Mouse (Mus musculus) myocyte (in vitro differentiated cells): Measurements from ENCODE around the gene Dennd5b. TPM values are rescaled to one million over a fixed set of nuclear protein-coding genes. Genes with fewer than 3 reads are reported as not detected.
A peak's percentile ranks its signal among the peaks of the same experiment; 100 is the strongest.

Experiments
- H3K27me3 ChIP-seq: one replicate; pipeline ENCODE4 v1.6.1; 2011; ENCODE audit not compliant: control insufficient read depth, insufficient read depth, insufficient read length
- H3K36me3 ChIP-seq: one replicate; pipeline ENCODE4 v1.6.1; 2011; ENCODE audit not compliant: control insufficient read depth, insufficient read depth
- H3K4me2 ChIP-seq: one replicate; pipeline ENCODE4 v1.6.1; 2011; ENCODE audit warnings: low read depth, control low read depth
- H3K4me3 ChIP-seq: one replicate; pipeline ENCODE4 v1.5.1; 2011; ENCODE audit warnings: mild to moderate bottlenecking, control low read depth, moderate library complexity
- H3K79me2 ChIP-seq: one replicate; pipeline ENCODE4 v1.6.1; 2011; ENCODE audit not compliant: control insufficient read depth, insufficient read depth
- H3ac ChIP-seq: one replicate; pipeline ENCODE4 v1.6.1; 2011; ENCODE audit not compliant: control insufficient read depth, insufficient read length
- CEBPB ChIP-seq: IDR thresholded peaks from 2 replicates; pipeline ENCODE4 v1.6.1; 2011; ENCODE audit warnings: mild to moderate bottlenecking, moderate library complexity; ENCODE audit not compliant: poor library complexity, insufficient read depth, severe bottlenecking
- E2F4 ChIP-seq: IDR thresholded peaks from one replicate; pipeline ENCODE4 v1.6.1; 2011; ENCODE audit warnings: mild to moderate bottlenecking, control low read depth, moderate library complexity; ENCODE audit not compliant: insufficient read depth
- MAX ChIP-seq: IDR thresholded peaks from one replicate; pipeline ENCODE4 v1.6.1; 2011; ENCODE audit warnings: low read depth, mild to moderate bottlenecking, control low read depth
- MYOD1 ChIP-seq, 3 experiments: IDR thresholded peaks; one replicate each; pipeline ENCODE4 v1.6.1; 2011; ENCODE audit warnings: control low read depth in 2 of 3, low read depth in 2 of 3, mild to moderate bottlenecking in 2 of 3, moderate library complexity in 1 of 3; ENCODE audit not compliant: insufficient read length in 2 of 3, control insufficient read depth in 1 of 3
- MYOG ChIP-seq, 3 experiments: IDR thresholded peaks; one replicate each; pipeline ENCODE4 v1.6.1; 2011; ENCODE audit warnings: control low read depth in 2 of 3, low read depth in 2 of 3, mild to moderate bottlenecking in 2 of 3; ENCODE audit not compliant: insufficient read length in 2 of 3, control insufficient read depth in 1 of 3, insufficient read depth in 1 of 3
- POLR2A ChIP-seq: IDR thresholded peaks from one replicate; pipeline ENCODE4 v1.6.1; 2011; ENCODE audit warnings: low read depth, mild to moderate bottlenecking, control low read depth, moderate library complexity; ENCODE audit not compliant: insufficient read length
- POLR2AphosphoS2 ChIP-seq: IDR thresholded peaks from one replicate; pipeline ENCODE4 v1.6.1; 2011; ENCODE audit warnings: low read depth, control low read depth; ENCODE audit not compliant: insufficient read length
- REST ChIP-seq: IDR thresholded peaks from one replicate; pipeline ENCODE4 v1.6.1; 2011; ENCODE audit warnings: mild to moderate bottlenecking, control low read depth, moderate library complexity; ENCODE audit not compliant: insufficient read depth, insufficient read length
- SRF ChIP-seq: IDR thresholded peaks from one replicate; pipeline ENCODE4 v1.6.1; 2011; ENCODE audit warnings: low read depth; ENCODE audit not compliant: control insufficient read depth, insufficient read length
- TCF12 ChIP-seq: IDR thresholded peaks from one replicate; pipeline ENCODE4 v1.6.1; 2011; ENCODE audit warnings: mild to moderate bottlenecking, control low read depth; ENCODE audit not compliant: poor library complexity, insufficient read depth, severe bottlenecking
- TCF3 ChIP-seq: IDR thresholded peaks from one replicate; pipeline ENCODE4 v1.6.1; 2011; ENCODE audit warnings: low read depth, control low read depth; ENCODE audit not compliant: insufficient read length
- USF1 ChIP-seq: IDR thresholded peaks from one replicate; pipeline ENCODE4 v1.6.1; 2011; ENCODE audit warnings: low read depth, mild to moderate bottlenecking, control low read depth, moderate library complexity
- polyA plus RNA-seq: library from polyadenylated mRNA; unstranded; fragments of >200 nt; fragmentation: generic; extraction: Trizol; gene quantifications from one replicate; pipeline ENCODE4 v1.2.1, GENCODE M21; 2012; ENCODE audit warnings: missing spikeins

Gene Dennd5b
- polyA plus RNA-seq, 1 experiment: 3.1 TPM

DNA sequence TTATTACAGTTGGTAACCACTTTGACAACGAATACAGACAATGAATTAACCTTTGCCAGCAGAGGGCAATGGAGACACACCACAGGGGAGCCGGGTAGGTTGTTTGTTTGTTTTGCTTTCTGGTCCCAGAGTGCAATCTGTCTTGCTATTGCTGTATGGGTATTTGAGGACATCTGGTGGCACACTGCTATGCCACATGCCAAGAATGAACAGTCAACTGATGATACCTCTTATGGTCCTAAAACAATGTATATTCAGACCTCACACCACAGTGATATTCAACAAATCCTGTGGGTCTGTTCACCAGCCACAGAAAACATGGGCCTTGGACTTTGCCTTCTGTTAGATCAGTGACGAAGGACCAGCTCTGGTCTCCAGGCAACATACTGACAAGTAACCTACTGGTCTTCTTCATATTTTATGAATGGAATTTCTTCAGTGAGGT, 43.5 kb downstream of the Dennd5b start:
- H3K4me3 ChIP-seq: no peak overlapping the region
- H3K4me2 ChIP-seq: no peak overlapping the region
- no peak overlapping the region for H3ac ChIP-seq
- no peak for TF ChIP-seq TCF12
- no peak for TF ChIP-seq MAX
- no peaks in the 10 kb centered on the region for H3K79me2 ChIP-seq
- H3K27me3 ChIP-seq: no peaks in the 10 kb centered on the region
- H3K36me3 ChIP-seq: no peaks in the 10 kb centered on the region

DNA sequence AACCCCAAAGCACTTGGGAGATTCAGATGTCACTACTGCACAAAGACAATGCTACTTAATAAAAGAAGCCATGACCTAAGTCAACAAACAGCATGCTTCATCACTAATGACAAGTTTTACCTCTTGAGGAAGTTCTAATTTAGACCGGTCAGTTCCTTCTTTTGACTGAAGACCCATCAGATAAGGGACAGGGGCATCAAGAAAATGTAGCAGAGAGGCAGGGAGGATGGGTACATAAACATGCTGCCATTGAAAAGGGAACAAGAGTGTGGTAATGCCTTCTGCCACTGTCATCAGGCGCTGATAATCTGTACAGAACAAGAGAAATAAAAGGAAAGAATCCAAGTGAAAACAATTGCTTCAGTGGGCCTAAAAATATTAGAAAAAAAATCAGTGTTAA, 46.7 kb downstream of the Dennd5b start:
- Histone ChIP-seq H3K4me3 (no peak overlapping the region), H3K4me2 (no peak overlapping the region), H3K27me3 (no peaks in the 10 kb centered on the region), H3ac (no peak overlapping the region), H3K36me3 (no peaks in the 10 kb centered on the region), H3K79me2 (no peaks in the 10 kb centered on the region)
- TF ChIP-seq MAX: no peak
- TF ChIP-seq CEBPB: no peak
- TF ChIP-seq POLR2AphosphoS2: no peak
- TF ChIP-seq REST: no peak
- no peak for TF ChIP-seq SRF
- no peak for TF ChIP-seq MYOD1 (IDR thresholded peaks at IDR 0.05; ENCODE audit: control insufficient read depth in 1 of 3, insufficient read length in 2 of 3, low read depth in 2 of 3)

DNA sequence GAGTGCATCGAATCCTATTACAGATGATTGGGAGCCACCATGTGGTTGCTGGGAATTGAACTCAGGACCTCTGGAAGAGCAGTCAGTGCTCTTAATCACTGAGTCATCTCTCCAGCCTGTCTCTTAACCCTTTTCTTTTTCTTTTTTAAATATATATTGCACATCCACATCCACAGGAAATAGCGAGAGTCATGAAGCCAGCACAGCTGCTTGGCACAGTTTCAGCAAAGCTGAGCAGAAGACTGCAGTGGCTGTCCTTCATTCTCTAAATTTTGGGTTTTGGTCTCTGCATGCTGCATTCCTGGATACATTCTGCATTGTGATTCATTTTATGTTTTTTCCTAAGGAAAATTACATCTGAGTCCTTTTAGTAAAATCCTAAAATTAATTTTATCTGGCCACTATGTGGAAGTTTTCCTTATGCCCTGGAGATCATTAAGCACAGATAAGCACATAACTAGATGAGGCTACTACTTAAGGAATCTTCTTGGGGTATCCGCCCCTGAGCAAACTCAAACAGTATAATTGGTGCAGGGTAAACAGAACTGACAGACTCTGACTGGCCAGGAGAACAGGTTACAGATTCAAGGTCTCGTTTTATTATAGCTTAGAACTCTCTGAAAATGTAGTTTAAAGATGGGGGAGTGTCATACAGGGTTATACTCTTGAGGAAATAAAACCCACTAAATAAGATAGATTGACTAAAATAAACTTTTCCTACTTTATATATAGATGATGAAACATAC, 50.3 kb downstream of the Dennd5b start:
- no peak overlapping the region for H3K4me3 ChIP-seq
- no peak overlapping the region for H3K4me2 ChIP-seq
- no peaks in the 10 kb centered on the region for H3K79me2 ChIP-seq
- TF ChIP-seq TCF12 (no peak), POLR2AphosphoS2 (no peak), REST (no peak), MYOG (IDR thresholded peaks at IDR 0.05; ENCODE audit: control insufficient read depth in 1 of 3, insufficient read depth in 1 of 3, insufficient read length in 2 of 3, low read depth in 2 of 3) (no peak), USF1 (no peak), TCF3 (no peak), MYOD1 (IDR thresholded peaks at IDR 0.05; ENCODE audit: control insufficient read depth in 1 of 3, insufficient read length in 2 of 3, low read depth in 2 of 3) (peak; percentile 4 to 74 (median 66)), SRF (no peak)
- no peak overlapping the region for H3ac ChIP-seq
- H3K27me3 ChIP-seq: no peaks in the 10 kb centered on the region
- no peaks in the 10 kb centered on the region for H3K36me3 ChIP-seq

DNA sequence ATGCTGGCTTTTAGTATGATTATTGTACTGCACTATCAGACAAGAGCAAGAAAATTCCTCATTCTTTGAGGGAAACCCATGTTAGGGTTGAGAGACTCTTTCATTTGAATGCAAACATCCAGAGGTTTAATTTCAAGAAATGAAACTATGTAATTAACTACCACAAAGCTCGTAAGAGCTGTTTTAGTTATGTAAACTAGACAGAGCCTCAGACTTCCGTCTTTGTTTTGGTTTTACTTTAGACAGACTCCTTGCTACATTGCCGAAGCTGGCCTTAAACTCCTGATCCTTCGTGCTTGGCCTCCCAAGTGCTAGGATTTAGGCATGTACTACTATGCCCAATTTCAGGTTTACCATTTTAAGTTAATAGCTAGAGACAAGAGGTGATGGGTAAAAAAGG, 61.4 kb downstream of the Dennd5b start:
- no peak for TF ChIP-seq POLR2AphosphoS2
- no peak for TF ChIP-seq USF1
- TF ChIP-seq MYOD1 (IDR thresholded peaks at IDR 0.05; ENCODE audit: control insufficient read depth in 1 of 3, insufficient read length in 2 of 3, low read depth in 2 of 3): no peak
- TF ChIP-seq POLR2A: no peak
- Histone ChIP-seq H3K27me3 (no peaks in the 10 kb centered on the region), H3ac (no peak overlapping the region), H3K4me3 (no peak overlapping the region), H3K36me3 (peaks cover 14% of the 10 kb centered on the region), H3K79me2 (no peaks in the 10 kb centered on the region), H3K4me2 (no peak overlapping the region)

DNA sequence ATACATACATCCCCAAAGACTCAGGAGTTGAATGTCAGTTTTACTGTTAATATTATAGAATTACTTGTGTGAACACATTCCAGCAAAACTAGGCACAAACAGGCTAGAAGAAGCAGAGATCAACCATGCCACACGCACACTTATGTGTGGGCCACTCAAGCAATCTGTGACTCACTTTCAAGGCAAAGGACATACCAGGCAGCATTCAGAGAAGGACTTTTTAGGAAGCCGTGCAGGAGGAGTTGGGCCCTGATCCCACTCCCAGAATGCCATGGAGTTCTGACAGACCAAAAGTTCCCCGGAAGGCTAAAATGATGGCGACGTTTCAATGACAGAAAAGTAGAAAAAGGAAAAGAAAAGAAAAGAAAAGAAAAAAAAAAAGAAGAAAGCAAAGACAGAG, 69.3 kb downstream of the Dennd5b start:
- H3K4me3 ChIP-seq: no peak overlapping the region
- no peak overlapping the region for H3K4me2 ChIP-seq
- peaks cover 7% of the 10 kb centered on the region for H3K36me3 ChIP-seq
- no peaks in the 10 kb centered on the region for H3K79me2 ChIP-seq
- H3K27me3 ChIP-seq: no peaks in the 10 kb centered on the region
- TF ChIP-seq REST (no peak), USF1 (no peak), POLR2AphosphoS2 (no peak)
- H3ac ChIP-seq: no peak overlapping the region

DNA sequence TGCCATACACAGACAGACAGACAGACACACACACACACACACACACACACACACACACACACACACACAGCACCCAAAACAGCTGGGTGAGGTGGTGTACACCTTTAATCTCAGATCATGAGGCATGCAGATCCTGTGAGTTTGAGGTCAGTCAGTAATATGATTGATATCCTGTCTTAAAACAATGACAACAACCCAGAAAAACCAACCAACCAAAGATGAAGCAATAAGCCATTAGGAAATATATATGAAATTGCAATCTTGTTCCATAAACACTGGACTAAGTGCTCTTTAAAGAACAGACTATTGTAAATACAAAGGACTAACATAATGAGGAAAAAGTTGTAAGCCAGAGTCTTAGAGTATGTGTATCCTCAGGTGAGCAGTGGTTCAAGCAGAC, 70.1 kb downstream of the Dennd5b start:
- H3K27me3 ChIP-seq: no peaks in the 10 kb centered on the region
- no peak overlapping the region for H3K4me3 ChIP-seq
- TF ChIP-seq TCF12: no peak
- TF ChIP-seq CEBPB: no peak
- TF ChIP-seq MYOD1 (IDR thresholded peaks at IDR 0.05; ENCODE audit: control insufficient read depth in 1 of 3, insufficient read length in 2 of 3, low read depth in 2 of 3): no peak
- TF ChIP-seq SRF: no peak
- no peak for TF ChIP-seq MAX
- no peak for TF ChIP-seq REST
- TF ChIP-seq E2F4: no peak
- TF ChIP-seq POLR2AphosphoS2: no peak
- TF ChIP-seq MYOG (IDR thresholded peaks at IDR 0.05; ENCODE audit: control insufficient read depth in 1 of 3, insufficient read depth in 1 of 3, insufficient read length in 2 of 3, low read depth in 2 of 3): no peak
- TF ChIP-seq TCF3: no peak
- no peak for TF ChIP-seq POLR2A
- TF ChIP-seq USF1: no peak
- no peak overlapping the region for H3ac ChIP-seq
- no peak overlapping the region for H3K4me2 ChIP-seq
- peaks cover 7% of the 10 kb centered on the region for H3K36me3 ChIP-seq
- H3K79me2 ChIP-seq: no peaks in the 10 kb centered on the region
